Mouse (Mus musculus) left cerebral cortex, adult 18-20 months (tissue): ENCODE data around the gene Tomm6. TPM values are rescaled to one million over a fixed set of nuclear protein-coding genes. Genes with fewer than 3 reads are reported as not detected.

Source experiments
- DNase-seq, 2 experiments: peaks; one replicate each; pipeline ENCODE4 v3.0.0; 2021 to 2022; ENCODE audit warnings: low spot score in 2 of 2, mixed read lengths in 1 of 2
- long read RNA-seq, 2 experiments: library from polyadenylated mRNA; stranded (forward); transcript quantifications; one replicate each; pipeline ENCODE4 v2.0.0; 2021
- total RNA-seq, 2 experiments: library from RNA; stranded (reverse); gene quantifications; 2 replicates each; pipeline ENCODE4 v1.2.3; 2021

The Tomm6 gene
- 100 to 1,000 TPM; 205 to 227 TPM for total RNA-seq
- long read RNA-seq, experiment 1, transcript Tomm6-201 (3 exons, 594 nt), result minor isoform, 10 of 90 reads
- long read RNA-seq, experiment 1, transcript Tomm6-202 (3 exons, 749 nt), result major isoform, 76 of 90 reads
- long read RNA-seq, experiment 1, partial matches to known transcripts, result 1 of 90 reads
- long read RNA-seq, experiment 1, other reads (novel, unspliced or antisense), result 0 of 90 reads
- long read RNA-seq, experiment 2, transcript Tomm6-202 (3 exons, 749 nt), result major isoform, 122 of 135 reads
- long read RNA-seq, experiment 2, transcript Tomm6-201 (3 exons, 594 nt), result minor isoform, 6 of 135 reads
- long read RNA-seq, experiment 2, partial matches to known transcripts, result 0 of 135 reads
- long read RNA-seq, experiment 2, other reads (novel, unspliced or antisense), result 5 of 135 reads

DNA sequence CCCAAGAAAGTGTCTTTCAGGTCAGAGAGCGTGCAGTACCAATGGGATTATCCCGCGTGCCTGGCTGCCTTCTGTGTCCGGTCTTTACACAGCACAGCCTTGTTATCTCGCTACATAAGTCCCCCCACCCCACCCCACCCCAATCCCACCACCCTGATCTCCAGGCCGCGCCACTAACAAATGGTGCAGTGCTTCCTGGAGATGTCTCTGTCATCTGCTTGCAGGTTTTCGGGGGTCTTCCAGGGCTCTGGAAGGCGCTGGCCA lies at the start of gene Tomm6:
Gene Tomm6 (minus strand): TSS at position 43 of the 264 bp plus-strand sequence.
- no peak for DNase-seq

DNA sequence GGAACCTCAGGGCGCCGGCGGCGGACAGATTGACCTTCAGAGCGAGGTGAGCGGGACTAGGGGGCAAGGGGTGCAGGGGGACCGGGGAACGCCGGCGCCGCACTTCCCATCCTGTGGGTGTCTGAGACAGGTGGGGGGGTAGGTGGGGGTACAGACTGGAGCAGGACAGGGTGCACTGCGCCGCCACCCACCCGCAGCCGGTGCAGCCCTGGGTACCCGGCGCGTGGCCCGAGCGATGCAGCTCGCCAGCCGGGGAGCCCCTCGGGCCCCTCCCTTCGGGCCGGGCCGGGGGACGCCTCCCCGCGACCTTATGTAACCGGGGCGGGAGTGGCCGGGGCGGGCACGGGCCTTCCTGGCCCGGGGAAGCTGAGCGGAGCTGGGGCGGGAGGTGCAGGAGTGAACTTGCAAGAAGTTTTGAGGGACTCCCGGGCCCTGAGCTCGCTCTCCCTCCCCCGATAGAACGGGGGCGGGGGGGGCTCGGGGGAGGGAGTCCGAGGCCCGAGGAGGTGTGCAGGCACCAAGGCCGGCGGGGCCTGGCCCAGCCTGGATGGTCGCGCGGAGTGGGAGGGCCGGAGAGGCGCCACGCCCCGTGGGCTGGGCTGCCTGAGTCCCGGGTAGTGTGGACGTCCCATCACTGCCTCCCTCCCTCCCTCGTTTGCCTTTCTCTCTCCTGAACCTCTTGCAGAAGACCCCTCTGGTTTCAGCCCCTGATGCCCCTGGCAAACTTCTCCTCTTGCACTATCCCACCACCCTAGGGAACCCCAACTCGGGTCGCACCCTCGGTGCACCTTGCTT lies 49.3 kb upstream of the Tomm6 start:
- DNase-seq, result peak; percentile 58 to 63

DNA sequence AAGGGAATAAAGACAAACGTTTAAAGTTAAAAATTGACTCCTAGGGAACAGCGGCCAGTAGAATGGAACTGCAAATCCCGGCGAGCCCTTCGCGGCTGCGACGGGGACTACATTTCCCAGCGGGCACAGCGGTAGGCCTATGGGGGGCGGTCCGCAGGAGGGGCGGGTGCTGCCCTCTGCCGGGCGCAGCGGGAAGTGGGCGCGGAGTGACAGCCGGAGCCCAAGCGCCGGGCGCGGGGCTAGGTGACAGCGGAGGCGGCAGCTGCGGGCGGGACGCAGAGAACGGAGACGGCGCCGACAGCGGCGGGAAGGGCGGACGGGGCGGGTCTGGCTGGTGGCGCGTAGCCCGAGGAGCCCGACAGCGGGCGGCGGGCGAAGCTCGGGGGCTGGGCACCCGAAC lies 48.7 kb upstream of the Tomm6 start, which contains the start of gene Tfeb:
Gene Tfeb (plus strand): TSS at position 175 of the 400 bp plus-strand sequence.
- DNase-seq, result peak; percentile 97 to 98

DNA sequence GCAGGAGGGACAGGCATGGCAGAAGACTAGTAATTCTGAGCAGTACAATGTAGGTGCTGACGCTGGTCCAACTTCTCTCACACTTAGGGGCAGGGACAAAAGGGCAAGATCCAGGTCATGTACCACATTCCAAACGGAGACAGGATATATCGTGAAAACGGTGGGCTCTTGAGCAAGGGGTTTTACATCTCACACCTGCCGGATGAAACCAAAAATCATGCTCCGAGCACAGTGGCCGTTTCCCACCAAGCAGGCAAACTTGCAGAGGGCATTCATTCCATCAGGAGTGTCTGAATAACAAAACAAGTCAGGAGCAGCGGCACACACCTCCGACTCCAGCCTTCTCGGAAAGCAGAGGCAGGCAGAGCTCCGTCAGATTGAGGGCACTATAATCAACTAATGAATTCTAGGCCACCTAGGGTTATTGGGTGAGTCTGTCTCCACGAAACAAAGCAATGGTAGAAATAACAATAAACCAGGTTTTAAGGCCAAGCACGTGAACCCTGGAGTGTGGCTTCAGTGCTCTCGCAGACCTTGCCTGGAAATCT lies 47.4 kb upstream of the Tomm6 start:
- no peak for DNase-seq

DNA sequence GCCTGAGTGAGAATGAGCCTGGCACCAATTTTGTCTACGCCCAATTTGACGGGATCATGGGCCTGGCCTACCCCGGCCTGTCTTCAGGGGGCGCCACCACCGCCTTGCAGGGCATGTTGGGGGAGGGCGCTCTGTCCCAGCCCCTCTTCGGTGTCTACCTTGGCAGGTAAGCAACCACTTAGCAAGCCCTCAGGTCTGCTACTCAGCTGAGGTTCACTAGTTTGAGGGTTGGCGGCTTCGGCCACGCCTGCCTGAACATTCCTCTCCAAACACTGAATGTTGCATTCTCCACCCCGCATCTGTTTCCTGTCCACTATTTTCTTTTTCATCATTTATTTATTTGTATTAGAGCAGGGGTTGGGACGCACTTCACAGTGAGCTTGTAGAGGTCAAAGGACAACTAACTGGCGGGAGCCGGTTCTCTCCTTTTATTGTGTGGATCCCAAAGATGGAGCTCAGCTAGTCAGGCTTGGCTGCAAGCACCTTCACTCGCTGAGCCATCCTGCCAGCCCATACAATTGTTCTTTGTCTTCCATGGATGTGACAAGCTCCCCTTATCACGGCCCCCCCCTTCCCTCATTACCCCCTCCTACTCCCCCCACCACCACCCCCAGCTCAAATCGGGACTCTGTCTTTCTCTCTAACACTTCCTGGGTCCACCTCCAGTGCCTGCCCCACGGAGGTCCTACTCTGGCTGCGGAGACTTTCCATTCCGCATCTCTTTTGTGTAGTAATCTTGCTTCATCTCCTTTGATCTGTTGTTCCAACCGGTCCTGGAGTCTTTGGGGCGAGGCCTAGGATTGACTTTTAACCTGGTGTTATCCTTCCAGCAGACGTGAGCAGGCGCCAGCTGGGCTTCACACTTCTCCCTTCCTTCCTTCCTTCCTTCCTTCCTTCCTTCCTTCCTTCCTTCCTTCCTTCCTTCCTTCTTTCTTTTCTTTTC lies 42.7 kb upstream of the Tomm6 start:
- DNase-seq, result no peak

DNA sequence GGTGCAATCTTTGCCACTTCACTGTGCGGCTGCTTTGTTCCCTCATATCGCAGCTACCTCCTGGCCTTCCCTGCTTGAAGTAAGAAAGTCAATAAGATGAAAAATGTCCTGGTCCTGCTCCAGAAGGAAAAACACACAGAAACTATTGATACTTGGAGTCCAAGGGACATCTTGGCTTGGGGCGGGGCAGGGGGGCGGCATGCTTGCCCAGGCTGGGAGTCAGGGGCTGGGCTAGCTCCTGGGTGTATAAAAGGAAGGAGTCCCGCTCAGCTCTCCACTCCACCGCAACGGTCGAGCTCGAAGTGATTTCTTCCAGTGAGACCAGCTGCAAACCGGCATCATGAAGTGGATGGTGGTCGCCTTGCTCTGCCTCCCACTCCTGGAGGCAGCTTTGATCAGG lies 38.4 kb upstream of the Tomm6 start, which contains the start of gene Pgc:
Gene Pgc (plus strand): TSS at position 277 of the 400 bp plus-strand sequence.
- DNase-seq, result no peak

DNA sequence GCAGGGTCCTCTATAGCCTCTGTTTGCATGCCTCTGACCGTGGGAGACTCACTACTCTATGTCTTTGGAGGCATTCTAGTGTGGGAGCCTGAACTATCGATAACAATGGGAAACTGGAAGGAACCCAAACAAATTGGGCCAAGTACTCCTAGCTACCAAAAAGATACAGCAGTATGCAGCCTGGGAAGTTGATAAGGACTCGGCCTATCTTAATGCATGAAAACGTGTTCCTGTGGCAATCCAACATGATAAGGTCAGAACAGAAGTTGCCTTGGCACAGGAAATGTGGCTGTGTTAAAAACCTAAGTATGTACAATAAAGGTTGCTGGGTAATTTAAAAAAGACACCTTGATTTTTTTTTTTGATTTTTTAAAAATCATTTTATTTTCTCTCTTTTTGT lies 33.0 kb upstream of the Tomm6 start:
- DNase-seq, result no peak

DNA sequence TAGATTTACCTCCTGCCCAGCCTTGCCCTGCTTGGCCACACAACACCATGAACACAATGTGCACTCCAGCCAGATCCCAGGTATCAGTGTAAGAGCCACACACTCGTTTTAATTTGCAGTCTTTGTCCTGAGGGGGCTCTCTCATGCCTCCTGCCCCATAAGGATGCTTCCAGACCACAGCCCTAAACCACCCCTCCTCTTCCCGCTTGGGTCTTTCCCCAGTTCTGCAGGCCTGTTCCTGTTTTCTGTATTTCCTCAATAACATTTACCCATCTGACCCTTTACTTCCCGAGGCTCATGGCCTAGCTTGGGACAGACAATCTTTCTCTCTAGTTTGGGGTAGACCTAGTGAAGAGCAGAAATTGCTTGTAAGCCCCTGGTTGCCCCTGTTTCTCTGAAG lies 26.9 kb upstream of the Tomm6 start:
- DNase-seq, result no peak

DNA sequence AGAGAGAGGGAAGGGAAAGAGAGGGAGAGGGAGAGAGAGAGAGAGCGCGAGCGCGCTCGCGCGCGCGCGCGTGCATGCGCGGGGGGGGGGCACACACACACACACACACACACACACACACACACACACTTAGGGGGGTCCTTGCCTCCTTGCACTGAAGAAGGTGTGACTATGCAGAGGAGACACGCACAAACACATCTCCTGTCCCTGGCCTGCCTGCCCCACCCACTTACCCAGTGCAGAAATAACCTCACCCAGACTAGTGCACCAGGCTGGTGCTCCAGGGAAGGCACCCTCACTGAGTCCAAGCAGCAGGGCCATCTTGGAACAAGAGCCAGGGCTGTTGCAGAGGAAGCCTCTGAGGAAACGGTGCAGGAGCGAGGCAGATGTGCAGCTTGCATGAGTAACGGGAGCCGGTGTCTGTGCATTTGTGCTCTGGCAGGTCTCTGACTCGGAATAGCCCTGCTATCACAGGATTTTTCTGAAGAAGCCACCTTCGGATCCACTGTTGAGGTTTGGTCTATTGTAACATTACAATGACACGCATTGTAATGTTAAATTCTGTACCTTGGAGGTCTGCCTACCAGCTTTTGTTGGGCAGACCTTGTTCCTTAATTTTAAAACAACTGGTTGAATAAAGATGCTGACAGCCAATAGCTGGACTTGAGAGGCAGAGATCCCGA lies 24.8 kb upstream of the Tomm6 start:
- DNase-seq, result no peak

DNA sequence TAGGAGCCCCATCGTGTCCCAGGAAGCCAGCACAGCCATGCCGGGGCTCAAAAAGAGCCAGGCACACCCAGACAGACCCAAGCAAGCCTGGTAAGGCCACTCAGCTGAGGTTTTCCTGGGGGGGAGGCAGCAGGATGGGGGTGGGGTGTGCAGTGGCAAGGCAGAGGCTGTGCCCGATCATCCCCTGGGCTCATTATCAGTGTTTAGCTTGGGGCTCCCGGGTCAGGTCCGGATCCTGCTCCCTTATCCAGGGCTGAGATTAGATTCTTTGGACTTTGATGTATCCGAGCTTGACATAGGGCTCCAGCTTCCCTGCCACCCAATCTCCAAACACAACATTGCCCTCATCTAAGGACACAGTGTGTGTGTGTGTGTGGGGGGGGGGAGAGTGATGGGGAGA lies 23.7 kb upstream of the Tomm6 start:
- DNase-seq, result no peak

DNA sequence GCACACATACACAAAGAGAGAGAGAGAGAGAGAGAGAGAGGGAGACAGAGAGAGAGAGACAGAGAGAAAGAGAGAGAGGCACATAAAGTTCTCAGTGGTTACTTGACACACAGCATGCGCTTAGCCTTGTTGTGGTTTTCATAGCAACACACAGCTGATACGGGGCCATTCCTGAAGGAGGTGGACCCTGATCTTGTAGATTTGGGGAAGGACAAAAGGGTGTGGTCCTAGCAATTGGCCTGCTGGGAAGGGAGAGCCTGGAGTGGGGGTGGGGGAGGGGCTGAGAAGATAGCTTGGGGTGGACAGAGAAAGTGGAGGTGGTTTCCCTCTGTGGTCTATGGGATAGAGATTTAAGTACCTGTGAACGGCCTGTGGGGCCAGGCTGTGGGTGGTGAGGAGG lies 21.9 kb upstream of the Tomm6 start:
- DNase-seq, result no peak

DNA sequence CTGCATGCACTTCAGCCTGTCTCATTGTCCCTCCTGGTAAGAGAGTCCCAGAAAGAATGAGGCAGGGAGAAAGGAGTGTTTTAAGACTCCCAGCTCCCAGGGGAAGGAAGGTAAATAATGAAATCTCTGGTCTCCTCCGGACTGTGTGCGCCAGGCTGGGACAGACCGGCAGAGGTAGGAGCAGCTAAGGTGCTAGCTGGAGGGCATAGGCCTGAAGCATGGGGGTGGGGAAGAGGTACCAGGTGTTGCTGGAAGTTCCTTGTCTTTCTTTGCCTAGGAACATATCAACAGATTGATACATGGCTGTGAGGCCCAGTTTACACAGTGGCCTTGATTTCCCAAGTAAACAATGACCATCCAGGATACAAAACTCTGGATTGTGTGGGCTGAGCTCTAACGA lies 20.8 kb upstream of the Tomm6 start:
- DNase-seq, result no peak

DNA sequence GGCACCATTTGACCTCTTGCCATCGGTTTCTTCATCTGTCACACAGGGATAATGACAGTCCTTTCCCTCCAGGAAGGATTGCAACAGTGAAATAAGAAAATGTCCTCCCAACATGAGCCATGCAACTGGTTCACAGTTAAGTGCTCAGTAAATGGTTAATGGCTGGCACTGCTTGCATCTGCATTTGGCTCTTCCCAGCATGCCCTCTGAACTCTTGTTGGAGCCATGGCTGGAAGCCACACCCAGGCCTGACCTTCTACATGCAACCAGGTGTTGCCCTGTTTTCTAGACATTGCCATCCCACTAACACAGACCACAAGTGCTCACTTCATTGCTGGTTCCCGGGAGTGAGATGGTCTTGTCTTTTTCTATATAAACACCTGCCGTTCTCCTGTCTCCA lies 19.8 kb upstream of the Tomm6 start:
- no peak for DNase-seq

DNA sequence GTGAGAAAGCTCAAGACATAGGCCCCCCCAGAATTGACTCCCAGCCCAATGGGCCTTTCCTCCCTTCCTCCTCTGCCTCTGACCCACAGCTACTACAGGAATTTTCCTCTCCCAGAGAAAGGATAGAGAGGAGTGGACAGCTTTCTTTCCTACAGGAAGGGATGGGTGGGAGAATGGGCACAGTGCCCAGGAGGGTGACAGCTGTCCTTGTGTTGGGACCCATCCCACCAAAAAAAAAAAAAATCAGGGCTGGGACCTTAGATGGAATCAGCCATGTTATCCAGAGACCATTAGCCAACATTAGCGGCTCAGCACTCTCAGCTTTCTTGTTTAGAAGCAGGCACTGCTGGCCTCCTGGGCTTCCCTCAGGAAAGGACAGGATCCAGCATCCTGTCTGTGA lies 18.0 kb upstream of the Tomm6 start:
- no peak for DNase-seq

DNA sequence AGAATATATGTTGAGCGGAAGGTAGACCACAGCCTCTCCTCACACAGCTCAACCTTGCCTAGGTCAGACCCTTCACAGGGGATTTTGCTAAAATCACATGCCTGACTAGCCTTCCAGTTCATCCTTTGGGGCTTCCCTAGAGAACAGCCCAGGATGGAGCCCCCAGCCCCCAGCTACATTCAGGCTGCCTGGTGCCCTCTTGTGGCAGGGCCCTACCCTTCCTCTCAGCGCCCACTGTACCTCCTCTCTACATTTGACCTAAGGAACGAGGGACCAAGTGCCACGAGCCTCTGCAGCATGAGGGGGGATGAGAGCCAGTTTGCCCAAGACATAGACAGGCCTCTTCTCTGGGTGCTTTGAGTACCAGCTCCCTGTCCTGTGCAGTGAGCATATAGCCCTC lies 16.5 kb upstream of the Tomm6 start:
- DNase-seq, result no peak

DNA sequence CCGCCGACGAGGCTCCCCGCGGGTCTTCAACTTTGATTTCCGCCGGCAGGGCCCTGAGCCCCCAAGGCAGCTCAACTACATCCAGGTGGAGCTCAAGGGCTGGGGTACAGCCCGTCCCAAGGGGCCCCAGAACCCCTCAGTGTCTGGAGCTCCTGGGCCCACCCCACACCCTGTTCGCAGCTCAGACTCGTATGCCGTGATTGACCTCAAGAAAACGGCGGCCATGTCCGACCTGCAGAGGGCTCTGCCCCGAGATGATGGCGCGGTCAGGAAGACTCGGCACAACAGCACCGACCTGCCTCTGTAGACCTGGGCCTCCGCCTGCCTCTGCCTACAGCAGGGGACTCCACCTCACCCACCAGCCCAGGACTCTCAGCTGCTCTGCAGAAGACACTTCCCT lies 15.4 kb upstream of the Tomm6 start:
- DNase-seq, result no peak

DNA sequence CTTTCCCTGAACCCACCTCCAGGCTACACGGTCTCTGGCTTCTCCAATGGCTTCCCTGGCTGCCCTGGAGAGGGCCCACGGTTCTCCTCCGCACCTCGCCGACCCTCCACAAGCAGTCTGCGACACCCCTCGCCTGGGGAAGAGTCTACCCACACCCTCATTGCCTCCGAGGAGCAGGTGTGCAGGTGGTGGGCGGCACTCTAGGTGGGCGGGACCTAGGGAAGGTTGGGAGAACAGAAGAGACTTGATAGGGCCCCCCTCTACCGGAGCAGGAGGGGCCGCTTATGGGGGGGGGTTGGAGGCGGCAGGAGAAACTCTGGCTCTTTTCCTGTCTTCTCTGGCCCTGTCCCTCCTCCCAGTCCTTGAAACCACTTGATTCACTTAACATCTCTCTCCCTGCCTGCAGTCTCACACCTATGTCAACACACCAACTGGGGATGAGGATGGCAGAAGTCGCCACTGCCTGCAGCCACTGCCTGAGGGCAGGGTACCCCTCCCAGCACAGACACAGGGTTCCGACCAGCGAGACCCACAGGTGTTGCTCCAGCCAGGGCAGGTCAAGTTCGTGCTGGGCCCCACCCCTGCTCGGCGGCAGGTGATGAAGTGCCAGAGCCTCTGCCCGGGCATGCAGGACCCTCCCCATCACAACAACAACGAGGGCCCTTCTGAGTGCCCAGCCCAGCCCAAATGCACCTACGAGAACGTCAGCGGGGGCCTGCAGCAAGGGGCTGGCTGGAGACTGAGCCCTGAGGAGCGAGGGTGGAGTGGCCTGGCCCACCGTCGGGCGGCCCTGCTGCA lies 14.6 kb upstream of the Tomm6 start:
- DNase-seq, result no peak

DNA sequence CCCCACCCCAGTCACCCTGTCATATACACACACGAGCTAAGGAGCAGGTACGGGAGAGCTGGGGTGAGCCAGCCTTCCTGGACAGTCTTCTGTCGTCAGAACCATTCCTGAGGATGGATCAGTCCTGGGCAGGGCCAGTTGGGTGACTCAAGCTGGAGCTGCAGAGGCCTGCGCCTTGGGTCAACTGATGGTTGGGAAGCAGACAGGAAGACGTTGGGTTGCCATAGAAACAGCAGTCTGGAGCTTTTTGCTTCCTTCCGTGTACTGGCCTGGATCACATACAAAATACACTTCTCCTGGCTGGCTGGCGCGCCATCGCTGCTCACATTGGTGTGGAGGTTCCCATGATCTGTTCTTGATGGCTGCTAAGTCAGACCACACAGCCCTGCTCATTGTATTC lies 13.6 kb upstream of the Tomm6 start:
- DNase-seq, result no peak

DNA sequence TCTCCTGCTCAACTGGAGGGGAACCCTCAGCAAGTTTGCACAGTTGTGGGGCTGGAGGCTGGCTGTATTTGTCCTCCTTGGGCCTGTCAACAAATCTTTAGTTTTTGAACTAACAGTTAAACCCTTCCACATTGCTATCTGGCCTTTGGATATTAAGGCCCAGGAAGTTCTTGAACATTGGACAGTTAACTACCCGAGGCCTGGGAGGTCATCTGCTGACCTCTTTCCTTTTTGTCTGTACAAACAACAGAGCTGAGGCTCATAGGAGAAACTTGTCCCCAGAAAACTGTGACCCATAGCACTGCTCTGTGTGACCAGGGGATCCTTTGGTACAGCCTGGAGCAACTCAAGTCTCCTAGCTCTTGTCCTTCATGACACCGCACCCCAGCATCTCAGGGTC lies 10.9 kb upstream of the Tomm6 start:
- DNase-seq, result no peak

DNA sequence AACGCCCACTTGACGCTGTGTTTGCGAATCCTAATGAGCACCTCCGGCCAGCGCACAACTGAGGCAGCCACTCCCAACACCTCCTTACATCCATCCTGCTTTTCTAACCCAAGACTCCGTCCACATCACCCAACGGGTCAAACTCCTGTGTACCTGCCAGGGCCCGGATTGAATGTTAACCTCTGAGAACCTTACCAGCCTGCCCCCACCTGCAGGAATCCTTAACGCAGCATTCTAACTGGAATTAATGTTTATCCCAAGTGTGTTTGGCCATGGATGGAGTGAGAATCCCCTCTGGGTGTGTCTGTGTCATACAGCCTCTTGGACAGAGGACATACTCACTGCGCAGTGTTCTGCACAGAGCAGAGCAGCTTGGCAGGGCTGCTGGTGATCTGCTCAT lies 10.0 kb upstream of the Tomm6 start:
- DNase-seq, result no peak
